Comparison of ENCODE assay signal across 7 mouse cellular contexts in the genomic region with DNA sequence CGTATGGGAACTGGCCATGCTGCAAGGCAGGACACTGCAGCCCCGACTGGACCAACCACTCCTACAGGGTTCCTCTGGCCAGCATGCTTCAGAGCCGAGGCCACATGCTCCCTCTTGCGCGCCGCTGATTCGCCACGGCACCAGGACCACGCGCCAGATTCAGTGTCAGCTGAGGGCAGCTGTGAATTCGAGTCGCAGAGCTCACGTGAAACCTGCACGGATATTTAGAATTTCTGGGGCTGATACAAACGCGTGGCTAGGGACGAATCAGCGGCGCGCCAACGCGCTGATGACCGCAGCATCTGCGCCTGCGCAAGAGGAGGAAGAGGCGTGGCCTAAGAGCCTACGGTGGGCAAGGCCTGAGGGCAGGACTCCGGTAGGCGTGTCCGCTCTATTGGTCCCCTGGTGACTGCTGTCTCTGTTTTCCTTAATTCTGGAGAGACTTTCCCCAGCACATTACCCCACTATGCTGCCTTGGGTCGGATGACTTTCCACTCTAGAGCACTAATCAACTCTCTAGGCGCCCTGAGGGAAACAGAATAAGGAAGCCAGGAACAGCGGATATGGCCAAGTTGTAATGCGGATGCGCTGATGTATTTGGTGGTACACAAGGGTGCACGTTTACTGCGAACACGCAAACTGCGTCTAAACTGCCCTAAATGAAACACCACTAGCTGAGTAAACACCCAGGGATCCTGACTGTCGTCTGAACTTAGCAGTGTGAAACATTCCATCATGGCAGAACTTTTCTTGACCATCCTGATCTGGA. TPM values are rescaled to one million over a fixed set of nuclear protein-coding genes. Genes with fewer than 3 reads are reported as not detected.
DNase-seq lines count a peak whose midpoint lies in the region; ATAC-seq lines count a peak whose summit lies in the region.

TSS of gene Telo2 (minus strand) at position 304 of the 769 bp plus-strand sequence.

- H3K4me3 ChIP-seq in intestine, embryonic 15.5 days (replicated peaks) = peak within 1 kb of the TSS; percentile 56
- H3K4me3 ChIP-seq in midbrain, embryonic 10.5 days = peak within 1 kb of the TSS; percentile 66

- 5% methylated on average over 40 of the region's 40 CpGs for WGBS in intestine, embryonic 15.5 days
- 5% methylated on average over 40 of the region's 40 CpGs for WGBS in midbrain, embryonic 10.5 days

- DNase-seq in adrenal gland, adult 18-20 months (ENCODE audit: low spot score in 2 of 2) = peak; percentile 93 to 94
- peak; percentile 95 for DNase-seq in embryo, embryonic 11 days
- peak; percentile 94 to 95 for DNase-seq in gastrocnemius, postnatal 36 days
- DNase-seq in left cerebral cortex, postnatal 25 days (ENCODE audit: low spot score in 2 of 2) = peak; percentile 92 to 93
- DNase-seq in midbrain, embryonic 10.5 days (ENCODE audit: low spot score) = peak; percentile 92
- peak; percentile 89 for DNase-seq in right cerebral cortex, postnatal 4 days

- H3K36me3 ChIP-seq in intestine, embryonic 15.5 days = peaks cover 12% of the 10 kb centered on the region; the same call in 1 of the 2 replicates
- H3K36me3 ChIP-seq in midbrain, embryonic 10.5 days = peaks cover 34% of the 10 kb centered on the region

- intact Hi-C loops in gastrocnemius, postnatal 36 days (cut with DNase I) = loop anchor here (5.0 kb wide), 1 partner anchor 66 kb away; the partner anchor contains the start of gene BC003965
- intact Hi-C loops in left cerebral cortex, postnatal 25 days (cut with DNase I) = loop anchor here (2.0 kb wide), 2 partner anchors 17 to 69 kb away; partner anchors contain the start of genes BC003965 and Clcn7

- H3K4me1 ChIP-seq in intestine, embryonic 15.5 days (replicated peaks) = peaks cover 10% of the 10 kb centered on the region
- H3K4me1 ChIP-seq in midbrain, embryonic 10.5 days = peaks cover 21% of the 10 kb centered on the region

- H3K27me3 ChIP-seq in intestine, embryonic 15.5 days (replicated peaks) = no peaks in the 10 kb centered on the region
- no peaks in the 10 kb centered on the region for H3K27me3 ChIP-seq in midbrain, embryonic 10.5 days (ENCODE audit: low read depth, poor library complexity, severe bottlenecking)

- ATAC-seq in intestine, embryonic 15.5 days = peak; percentile 96

- peak within 1 kb of the TSS; percentile 93 for H3K4me2 ChIP-seq in intestine, embryonic 15.5 days (replicated peaks)

- peak within 1 kb of the TSS; percentile 66 for H3K9ac ChIP-seq in intestine, embryonic 15.5 days

- H3K27ac ChIP-seq in intestine, embryonic 15.5 days = peak within 1 kb of the TSS; percentile 95
- H3K27ac ChIP-seq in midbrain, embryonic 10.5 days (replicated peaks) = peak within 1 kb of the TSS; percentile 95

- H3K9me3 ChIP-seq in intestine, embryonic 15.5 days = no peaks in the 10 kb centered on the region
- no peaks in the 10 kb centered on the region for H3K9me3 ChIP-seq in midbrain, embryonic 10.5 days (replicated peaks)

RNA-seq across cellular contexts. Expression of gene Telo2, which starts in this region (rescaled TPM):
- 10 to 100 TPM; 18.4 to 21.9 TPM for total RNA-seq in adrenal gland, adult 18-20 months (2021)
- total RNA-seq in gastrocnemius, postnatal 36 days (2021) = 1 to 10 TPM; 4.2 to 6.1 TPM
- polyA plus RNA-seq in intestine, embryonic 15.5 days (2015; fragmentation: Nextera tagmentation; extraction: Ambion mirVana) = 34.0 and 39.3 TPM in 2 replicates
- 10 to 100 TPM; 26.3 to 28.7 TPM for total RNA-seq in left cerebral cortex, postnatal 25 days (2021)
- polyA plus RNA-seq in midbrain, embryonic 10.5 days (2016; fragmentation: Nextera tagmentation; extraction: Ambion mirVana) = 51.2 and 51.5 TPM in 2 replicates

Comparison
In these comparisons a context has a peak if more than half of its experiments do, and no peak if none do; other contexts are left out.
1. Peak in every context shown above with its lines: DNase-seq, ATAC-seq, H3K4me3 ChIP-seq and H3K27ac ChIP-seq.